Mouse (Mus musculus) testis, adult 2 months (tissue): ENCODE measurements around the gene Itga5. TPM values are rescaled to one million over a fixed set of nuclear protein-coding genes. Genes with fewer than 3 reads are reported as not detected.

Experiments used
- H3K27ac ChIP-seq: fragments of 200-500 bp; 2 replicates; pipeline ENCODE4 v1.5.1; 2012; ENCODE audit warnings: low read depth, low read length; ENCODE audit not compliant: control insufficient read depth, insufficient read depth
- H3K27me3 ChIP-seq: fragments of 200-500 bp; 2 replicates; pipeline ENCODE4 v1.6.1; 2012; ENCODE audit warnings: mild to moderate bottlenecking, low read length, moderate library complexity; ENCODE audit not compliant: control insufficient read depth, insufficient read depth
- H3K36me3 ChIP-seq: fragments of 200-500 bp; 2 replicates; pipeline ENCODE4 v1.6.1; 2012; ENCODE audit warnings: mild to moderate bottlenecking, low read length; ENCODE audit not compliant: control insufficient read depth, insufficient read depth
- H3K4me1 ChIP-seq: fragments of 200-500 bp; 2 replicates; pipeline ENCODE4 v1.6.1; 2012; ENCODE audit warnings: low read length; ENCODE audit not compliant: control insufficient read depth, insufficient read depth
- H3K4me3 ChIP-seq: fragments of 200-500 bp; 2 replicates; pipeline ENCODE4 v1.5.1; 2012; ENCODE audit warnings: low read depth, mild to moderate bottlenecking, low read length, moderate library complexity, mixed read lengths; ENCODE audit not compliant: control insufficient read depth
- CTCF ChIP-seq: fragments of 200-500 bp; IDR thresholded peaks from 2 replicates; pipeline ENCODE4 v1.5.1; 2012; ENCODE audit warnings: low read depth, mild to moderate bottlenecking, inconsistent platforms, low read length, moderate library complexity; ENCODE audit not compliant: control insufficient read depth, insufficient read depth, insufficient replicate concordance
- POLR2A ChIP-seq: fragments of 200-500 bp; IDR thresholded peaks from 2 replicates; pipeline ENCODE4 v1.6.1; 2012; ENCODE audit warnings: low read depth, mild to moderate bottlenecking, inconsistent platforms, low read length, moderate library complexity; ENCODE audit not compliant: control insufficient read depth
- polyA plus RNA-seq: library from polyadenylated mRNA; depleted of rRNA; stranded (reverse); fragments of >200 nt; gene quantifications from 2 replicates; pipeline ENCODE4 v1.2.3, GENCODE M21; 2012

The Itga5 gene
- polyA plus RNA-seq, 1 experiment = 1.4 TPM

GRCm38 (mm10) chr15:103356130-103356529, 10.4 kb downstream of the Itga5 start:
- H3K27me3 ChIP-seq = no peaks in the 10 kb centered on the region
- H3K27ac ChIP-seq = no peak overlapping the region
- H3K4me3 ChIP-seq = no peak overlapping the region
- H3K4me1 ChIP-seq = peaks cover 2% of the 10 kb centered on the region; the same call in 1 of the 2 replicates
- TF ChIP-seq CTCF = no peak
- TF ChIP-seq POLR2A = no peak
- no peaks in the 10 kb centered on the region for H3K36me3 ChIP-seq

GRCm38 (mm10) chr15:103355420-103355819, 11.1 kb downstream of the Itga5 start:
- no peaks in the 10 kb centered on the region for H3K36me3 ChIP-seq
- H3K4me3 ChIP-seq = no peak overlapping the region
- peaks cover 2% of the 10 kb centered on the region; the same call in 1 of the 2 replicates for H3K4me1 ChIP-seq
- H3K27me3 ChIP-seq = no peaks in the 10 kb centered on the region
- TF ChIP-seq POLR2A (no peak), CTCF (no peak)
- H3K27ac ChIP-seq = no peak overlapping the region

GRCm38 (mm10) chr15:103354690-103355089, 11.9 kb downstream of the Itga5 start:
- Histone ChIP-seq H3K4me1 (peaks cover 2% of the 10 kb centered on the region; the same call in 1 of the 2 replicates), H3K36me3 (no peaks in the 10 kb centered on the region), H3K4me3 (no peak overlapping the region), H3K27me3 (no peaks in the 10 kb centered on the region), H3K27ac (no peak overlapping the region)
- TF ChIP-seq CTCF = no peak
- TF ChIP-seq POLR2A = no peak

GRCm38 (mm10) chr15:103353511-103354256, 12.9 kb downstream of the Itga5 start:
- no peak overlapping the region for H3K27ac ChIP-seq
- H3K4me1 ChIP-seq = no peaks in the 10 kb centered on the region
- no peak for TF ChIP-seq CTCF
- TF ChIP-seq POLR2A = no peak
- H3K36me3 ChIP-seq = no peaks in the 10 kb centered on the region
- H3K27me3 ChIP-seq = no peaks in the 10 kb centered on the region
- H3K4me3 ChIP-seq = no peak overlapping the region

GRCm38 (mm10) chr15:103352856-103353255, 13.7 kb downstream of the Itga5 start:
- H3K27me3 ChIP-seq = no peaks in the 10 kb centered on the region
- no peak overlapping the region for H3K4me3 ChIP-seq
- no peak overlapping the region for H3K27ac ChIP-seq
- H3K36me3 ChIP-seq = no peaks in the 10 kb centered on the region
- TF ChIP-seq POLR2A (no peak), CTCF (peak; percentile 79; the same call in 1 of the 2 replicates)
- no peaks in the 10 kb centered on the region for H3K4me1 ChIP-seq

GRCm38 (mm10) chr15:103347275-103347684, 19.3 kb downstream of the Itga5 start:
- no peaks in the 10 kb centered on the region; the same call in 1 of the 2 replicates for H3K4me1 ChIP-seq
- no peaks in the 10 kb centered on the region for H3K27me3 ChIP-seq
- H3K27ac ChIP-seq = no peak overlapping the region
- H3K36me3 ChIP-seq = no peaks in the 10 kb centered on the region
- H3K4me3 ChIP-seq = no peak overlapping the region
- TF ChIP-seq CTCF = peak; percentile 38; the same call in 1 of the 2 replicates
- TF ChIP-seq POLR2A = no peak

GRCm38 (mm10) chr15:103345789-103346188, 20.8 kb downstream of the Itga5 start:
- Histone ChIP-seq H3K4me1 (no peaks in the 10 kb centered on the region; the same call in 1 of the 2 replicates), H3K36me3 (no peaks in the 10 kb centered on the region), H3K27ac (no peak overlapping the region), H3K27me3 (no peaks in the 10 kb centered on the region), H3K4me3 (no peak overlapping the region)
- TF ChIP-seq CTCF (no peak), POLR2A (no peak)

- TF ChIP-seq POLR2A = no peak
- TF ChIP-seq CTCF = no peak
- Histone ChIP-seq H3K36me3 (no peaks in the 10 kb centered on the region), H3K27ac (no peak overlapping the region)
Observed at GRCm38 (mm10) chr15:103343556-103343955, 23.0 kb downstream of the Itga5 start.

More at GRCm38 (mm10) chr15:103343556-103343955, 23.0 kb downstream of the Itga5 start:
- Histone ChIP-seq H3K4me3 (no peak overlapping the region), H3K4me1 (peaks cover 12% of the 10 kb centered on the region), H3K27me3 (no peaks in the 10 kb centered on the region; the same call in 1 of the 2 replicates)
